ENCODE assay signal across 13 mouse cellular contexts in genomic region chr15:77494694-77495093, GRCm38 (mm10). TPM values are rescaled to one million over a fixed set of nuclear protein-coding genes. Genes with fewer than 3 reads are reported as not detected.
"Had no signal": no experiment of that assay in that cellular context is flagged by ENCODE, and none has a peak within 500 bp of the region (broad histone marks: within the 10 kb centered on the region; RNA-seq: fewer than 3 reads in every experiment).

No protein-coding gene starts in this region.

RNA-seq across cellular contexts. Expression of gene Apol11a, which starts 13.4 kb away (rescaled TPM):
- total RNA-seq: megakaryocyte-erythroid progenitor cell, adult 5-6 weeks had no signal
- polyA plus RNA-seq: lung, adult 2 months; lung, embryonic 15.5 days; midbrain, embryonic 10.5 days; midbrain, embryonic 12.5 days; midbrain, embryonic 14.5 days; midbrain, embryonic 16.5 days; neural tube, embryonic 11.5 days; neural tube, embryonic 13.5 days; neural tube, embryonic 15.5 days; stomach, embryonic 14.5 days; stomach, embryonic 16.5 days had no signal

RNA-seq across cellular contexts. Expression of gene Apol10a, which starts 17.8 kb away (rescaled TPM):
- total RNA-seq: megakaryocyte-erythroid progenitor cell, adult 5-6 weeks had no signal
- polyA plus RNA-seq: lung, adult 2 months; lung, embryonic 15.5 days; midbrain, embryonic 10.5 days; midbrain, embryonic 12.5 days; midbrain, embryonic 14.5 days; midbrain, embryonic 16.5 days; myocyte; neural tube, embryonic 11.5 days; neural tube, embryonic 13.5 days; neural tube, embryonic 15.5 days; stomach, embryonic 14.5 days; stomach, embryonic 16.5 days had no signal

RNA-seq across cellular contexts. Expression of gene Apol7c, which starts 38.4 kb away (rescaled TPM):
- total RNA-seq: megakaryocyte-erythroid progenitor cell, adult 5-6 weeks had no signal
- polyA plus RNA-seq: midbrain, embryonic 10.5 days; midbrain, embryonic 12.5 days; midbrain, embryonic 14.5 days; midbrain, embryonic 16.5 days; myocyte; neural tube, embryonic 11.5 days; neural tube, embryonic 13.5 days; neural tube, embryonic 15.5 days had no signal

RNA-seq across cellular contexts. Expression of gene Apol7b, which starts 47.4 kb away (rescaled TPM):
- polyA plus RNA-seq: lung, adult 2 months; lung, embryonic 15.5 days; midbrain, embryonic 10.5 days; midbrain, embryonic 12.5 days; midbrain, embryonic 14.5 days; midbrain, embryonic 16.5 days; myocyte; neural tube, embryonic 11.5 days; neural tube, embryonic 13.5 days; neural tube, embryonic 15.5 days; stomach, embryonic 14.5 days had no signal
